In genomic region chr1:77370921-77371320, GRCm38 (mm10) we compare ENCODE assay signal across 11 mouse cellular contexts.
A peak's percentile ranks its signal among the peaks of the same experiment; 100 is the strongest.
DNase-seq lines count a peak whose midpoint lies in the region; ATAC-seq and TF ChIP-seq lines count a peak whose summit lies in the region.
"Had no signal": no experiment of that assay in that cellular context is flagged by ENCODE, and none has a peak within 500 bp of the region (broad histone marks: within the 10 kb centered on the region; RNA-seq: fewer than 3 reads in every experiment).

No protein-coding gene starts in this region.

- H3K9ac ChIP-seq in heart, adult 2 months (ENCODE audit: low read depth, low read length), result no peak overlapping the region
- no peak overlapping the region for H3K9ac ChIP-seq in heart, embryonic 12.5 days
- no peak overlapping the region for H3K9ac ChIP-seq in liver, postnatal 0 days (replicated peaks)
- no peak overlapping the region for H3K9ac ChIP-seq in forebrain, embryonic 16.5 days (replicated peaks; ENCODE audit: low read depth, low read length)
- H3K9ac ChIP-seq: lung, embryonic 15.5 days had no signal

- intact Hi-C loops in heart, adult 2 months (cut with DNase I), result loop anchor here (5.0 kb wide), 2 partner anchors 66 to 164 kb away; no protein-coding TSS in a partner anchor
- intact Hi-C loops in heart, postnatal 25 days (cut with DNase I), result loop anchor here (5.0 kb wide), 1 partner anchor 141 kb away; no protein-coding TSS in a partner anchor

- no peak overlapping the region for H3K4me2 ChIP-seq in heart, embryonic 12.5 days
- no peak overlapping the region for H3K4me2 ChIP-seq in liver, postnatal 0 days (ENCODE audit: low read depth, low read length)
- no peak overlapping the region for H3K4me2 ChIP-seq in forebrain, embryonic 16.5 days (ENCODE audit: low read length)
- H3K4me2 ChIP-seq: lung, embryonic 15.5 days had no signal

- H3K36me3 ChIP-seq in heart, adult 2 months (ENCODE audit: control insufficient read depth, insufficient read depth, low read length), result peaks cover 23% of the 10 kb centered on the region
- H3K36me3 ChIP-seq in heart, embryonic 12.5 days, result peaks cover 4% of the 10 kb centered on the region; the same call in 1 of the 2 replicates
- H3K36me3 ChIP-seq in liver, postnatal 0 days (replicated peaks; ENCODE audit: insufficient read depth, low read length), result no peaks in the 10 kb centered on the region
- H3K36me3 ChIP-seq in forebrain, embryonic 16.5 days (ENCODE audit: control insufficient read depth, insufficient read depth), result peaks cover 15% of the 10 kb centered on the region; the same call in 1 of the 2 replicates

- H3K9me3 ChIP-seq in heart, embryonic 12.5 days (replicated peaks), result no peaks in the 10 kb centered on the region
- H3K9me3 ChIP-seq in liver, postnatal 0 days (ENCODE audit: low read length), result no peaks in the 10 kb centered on the region
- H3K9me3 ChIP-seq in forebrain, embryonic 16.5 days (ENCODE audit: control insufficient read depth, low read length), result no peaks in the 10 kb centered on the region
- H3K9me3 ChIP-seq: lung, embryonic 15.5 days; midbrain, embryonic 10.5 days had no signal

- peak; percentile 56 to 57 for DNase-seq in heart, adult 2 months
- DNase-seq in lung, postnatal 36 days, result peak; percentile 23
- DNase-seq in lung, adult 2 months, result no peak
- peak; percentile 15 for DNase-seq in heart, postnatal 25 days (ENCODE audit: low spot score)
- DNase-seq in liver, postnatal 0 days, result no peak
- DNase-seq: liver; right cerebral cortex, postnatal 25 days had no signal

- no peak for TF ChIP-seq CTCF in heart, adult 2 months (IDR thresholded peaks at IDR 0.05)
- no peak for TF ChIP-seq CTCF in lung, adult 2 months (IDR thresholded peaks at IDR 0.05; ENCODE audit: insufficient read depth, low read length)
- TF ChIP-seq CTCF in liver, postnatal 0 days (IDR thresholded peaks at IDR 0.05; ENCODE audit: low read depth), result no peak

- 32% methylated on average over 7 of the region's 7 CpGs for WGBS in heart, adult 2 months
- 68% methylated on average over 7 of the region's 7 CpGs for WGBS in heart, embryonic 12.5 days
- 54% methylated on average over 7 of the region's 7 CpGs for WGBS in lung, adult 2 months
- 82% methylated on average over 7 of the region's 7 CpGs for WGBS in liver, postnatal 0 days (ENCODE audit: insufficient replicate concordance)
- 58% methylated on average over 7 of the region's 7 CpGs for WGBS in forebrain, embryonic 16.5 days

- no peaks in the 10 kb centered on the region for H3K27me3 ChIP-seq in heart, adult 2 months (ENCODE audit: control insufficient read depth, insufficient read depth, low read length)
- H3K27me3 ChIP-seq in heart, embryonic 12.5 days (replicated peaks), result no peaks in the 10 kb centered on the region
- H3K27me3 ChIP-seq in liver, postnatal 0 days (ENCODE audit: insufficient read depth, low read length), result no peaks in the 10 kb centered on the region
- no peaks in the 10 kb centered on the region for H3K27me3 ChIP-seq in forebrain, embryonic 16.5 days (replicated peaks; ENCODE audit: control insufficient read depth, insufficient read depth, low read length)
- H3K27me3 ChIP-seq: lung, embryonic 15.5 days had no signal

- 0 out of 2 replicates have a peak, but pooled peaks have one; percentile 9 for TF ChIP-seq EP300 in heart, adult 2 months (IDR thresholded peaks at IDR 0.05; ENCODE audit: insufficient read depth, low read depth, low read length)
- TF ChIP-seq EP300 in liver, postnatal 0 days (IDR thresholded peaks at IDR 0.05; ENCODE audit: low read depth), result no peak

- H3K4me3 ChIP-seq in heart, adult 2 months, result no peak overlapping the region
- H3K4me3 ChIP-seq in heart, embryonic 12.5 days, result no peak overlapping the region
- no peak overlapping the region for H3K4me3 ChIP-seq in lung, adult 2 months (replicated peaks; ENCODE audit: extremely low read depth, low read depth, low read length)
- no peak overlapping the region for H3K4me3 ChIP-seq in liver, postnatal 0 days (ENCODE audit: low read depth, low read length)
- no peak overlapping the region for H3K4me3 ChIP-seq in forebrain, embryonic 16.5 days (replicated peaks; ENCODE audit: low read length)
- H3K4me3 ChIP-seq: lung, embryonic 15.5 days; midbrain, embryonic 10.5 days had no signal

- peak overlapping the region; percentile 49 for H3K27ac ChIP-seq in heart, adult 2 months
- no peak overlapping the region for H3K27ac ChIP-seq in heart, embryonic 12.5 days (ENCODE audit: poor library complexity, severe bottlenecking)
- no peak overlapping the region for H3K27ac ChIP-seq in liver, postnatal 0 days (ENCODE audit: low read depth)
- no peak overlapping the region for H3K27ac ChIP-seq in forebrain, embryonic 16.5 days (ENCODE audit: low read length)
- H3K27ac ChIP-seq: lung, embryonic 15.5 days; midbrain, embryonic 10.5 days had no signal

- H3K4me1 ChIP-seq in heart, adult 2 months (ENCODE audit: control insufficient read depth, insufficient read depth, low read length), result peaks cover 12% of the 10 kb centered on the region
- H3K4me1 ChIP-seq in heart, embryonic 12.5 days (replicated peaks), result 0 out of 2 replicates have a peak, but pooled peaks cover 3% of the 10 kb centered on the region
- peaks cover 5% of the 10 kb centered on the region; the same call in 1 of the 2 replicates for H3K4me1 ChIP-seq in lung, adult 2 months (ENCODE audit: control insufficient read depth, insufficient read depth, low read length)
- no peaks in the 10 kb centered on the region; the same call in 1 of the 2 replicates for H3K4me1 ChIP-seq in liver, postnatal 0 days (ENCODE audit: insufficient read depth)
- H3K4me1 ChIP-seq in forebrain, embryonic 16.5 days (replicated peaks; ENCODE audit: control insufficient read depth, insufficient read depth, low read length), result 0 out of 2 replicates have a peak, but pooled peaks cover 2% of the 10 kb centered on the region
- H3K4me1 ChIP-seq: lung, embryonic 15.5 days; midbrain, embryonic 10.5 days had no signal

- TF ChIP-seq POLR2A in heart, adult 2 months (IDR thresholded peaks at IDR 0.05; ENCODE audit: insufficient read depth, low read depth, low read length), result no peak
- no peak for TF ChIP-seq POLR2A in lung, adult 2 months (IDR thresholded peaks at IDR 0.05; ENCODE audit: borderline replicate concordance, extremely low read depth, low read depth, low read length)

- ATAC-seq in heart, embryonic 12.5 days (ENCODE audit: insufficient number of reproducible peaks, low FRiP score), result no peak
- ATAC-seq in liver, postnatal 0 days, result no peak
- no peak for ATAC-seq in forebrain, embryonic 16.5 days

- no peaks in the 10 kb centered on the region for H3K79me2 ChIP-seq in heart, adult 2 months (replicated peaks; ENCODE audit: control insufficient read depth, insufficient read depth, low read length)

Comparison
In these comparisons a context has a peak if more than half of its experiments do, and no peak if none do; other contexts are left out.
1. DNase-seq: peak in heart, adult 2 months (2 of 2), lung, postnatal 36 days (single experiment) and heart, postnatal 25 days (single experiment); none in lung, adult 2 months (single experiment) and liver, postnatal 0 days (single experiment).